Mouse (Mus musculus) thymus, postnatal 25 days (tissue): ENCODE data around the gene Mcm6.
"Not testable (repeated sequence)": the region's sequence is repeated elsewhere in the genome, so short reads cannot be mapped to it uniquely, and the experiment has no call there.

Source experiments
- DNase-seq: peaks from one replicate; pipeline ENCODE4 v3.0.0; 2022

Mcm6 gene

DNA sequence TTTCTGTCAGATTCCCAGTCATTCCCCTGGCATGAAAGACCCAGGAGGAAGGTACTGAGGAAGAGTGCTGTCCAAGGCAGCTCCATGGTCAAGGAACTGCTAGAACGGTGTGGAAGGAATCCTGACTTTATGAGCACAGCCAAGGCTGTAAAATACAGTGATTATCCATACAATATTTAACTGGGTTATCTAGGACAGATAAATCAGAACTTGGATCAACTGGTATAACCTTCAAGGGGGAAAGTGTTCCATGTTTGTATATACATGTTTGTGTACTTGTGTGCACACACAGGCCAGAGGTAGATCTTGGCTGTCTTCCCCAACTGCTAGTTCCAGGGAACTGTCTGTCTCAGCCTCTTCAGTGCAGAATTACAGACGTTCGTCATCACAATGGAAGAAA, 31.2 kb downstream of the Mcm6 start, which contains the start of gene Lct:
Gene Lct, minus strand, starts transcription at position 101 of the 400 bp plus-strand sequence.
- DNase-seq: no peak

GRCm38 (mm10) chr1:128327165-128327564, 32.3 kb downstream of the Mcm6 start:
- no peak for DNase-seq

DNA sequence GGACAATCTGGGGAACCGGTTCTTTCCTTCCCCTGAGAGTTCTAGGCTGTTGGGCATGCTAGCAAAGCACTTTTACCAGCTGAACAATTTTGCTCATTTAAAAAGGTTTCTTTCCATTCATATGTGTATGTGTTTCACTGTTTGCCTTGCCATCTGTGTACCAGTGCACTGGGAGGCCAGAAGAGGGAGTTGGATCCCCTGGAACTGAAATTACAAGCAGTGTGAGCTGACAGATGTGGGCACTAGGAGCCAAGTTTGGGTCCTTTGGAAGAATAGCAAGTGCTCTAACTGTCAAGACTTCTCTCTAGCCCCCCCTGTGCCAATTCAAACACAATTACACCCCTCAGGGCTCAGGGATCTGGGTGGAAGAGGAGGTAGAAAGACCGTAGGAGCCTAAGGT, 34.7 kb downstream of the Mcm6 start:
- no peak for DNase-seq

DNA sequence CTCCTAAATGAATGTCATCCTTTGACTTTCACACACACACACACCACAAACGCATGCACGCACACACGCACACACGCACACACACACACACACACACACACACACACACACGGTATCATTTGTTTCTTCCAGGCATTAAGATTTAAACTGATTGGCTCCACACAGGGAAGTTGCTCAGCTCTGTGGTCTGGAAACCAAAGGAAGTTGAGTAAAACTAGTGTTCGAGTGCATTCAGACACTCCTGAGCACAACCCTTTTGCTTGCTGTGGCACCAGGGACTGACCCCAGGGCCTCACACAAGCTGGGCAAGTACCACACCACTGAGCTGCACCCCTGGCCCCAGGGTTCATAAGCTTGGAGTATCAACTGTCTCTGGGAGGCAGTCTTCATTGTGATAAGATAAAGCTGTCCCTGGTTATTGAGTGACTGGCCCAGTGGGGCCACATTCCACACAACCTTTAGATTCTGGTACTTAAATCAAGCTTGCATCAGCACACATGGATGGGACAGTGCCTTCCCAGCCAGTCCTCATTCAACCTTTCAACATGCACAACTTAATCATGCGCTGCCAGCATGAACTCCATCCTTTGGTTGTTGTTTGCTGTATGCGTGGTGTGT, 36.3 kb downstream of the Mcm6 start:
- no peak for DNase-seq

DNA sequence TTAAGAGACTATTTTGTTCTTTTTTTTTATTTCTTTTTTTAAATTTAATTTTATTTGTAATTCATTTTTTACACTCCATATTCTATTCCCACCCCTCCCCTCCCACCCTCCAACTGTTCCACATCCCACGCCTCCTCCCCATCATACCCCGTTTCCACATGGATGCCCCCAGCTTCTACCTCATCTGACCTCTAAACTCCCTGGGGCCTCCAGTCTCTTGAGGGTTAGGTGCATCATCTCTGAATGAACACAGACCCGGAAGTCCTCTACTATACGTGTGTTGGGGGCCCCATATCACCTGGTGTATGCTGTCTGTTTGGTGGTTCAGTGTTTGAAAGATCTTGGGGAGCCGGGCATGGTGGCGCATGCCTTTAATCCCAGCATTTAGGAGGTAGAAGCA, 40.2 kb downstream of the Mcm6 start:
- DNase-seq: not testable (repeated sequence)

- DNase-seq: no peak
Measured at GRCm38 (mm10) chr1:128314665-128315064, 44.8 kb downstream of the Mcm6 start.

DNA sequence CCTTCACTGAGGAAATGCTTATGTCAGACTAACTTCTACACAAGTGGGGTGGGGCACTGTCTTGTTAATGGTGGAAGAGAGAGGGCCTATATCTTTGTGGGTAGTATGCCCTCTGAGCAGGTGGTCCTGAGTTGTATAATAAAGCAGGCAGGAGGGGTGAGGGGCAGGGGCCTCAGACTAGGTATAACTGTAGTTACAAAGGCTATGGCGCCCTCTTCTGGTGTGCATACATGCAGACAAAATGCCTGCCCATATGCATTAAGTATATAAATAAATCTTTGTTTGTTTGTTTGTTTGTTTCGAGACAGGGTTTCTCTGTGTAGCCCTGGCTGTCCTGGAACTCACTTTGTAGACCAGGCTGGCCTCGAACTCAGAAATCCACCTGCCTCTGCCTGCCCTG, 50.4 kb downstream of the Mcm6 start:
- peak; percentile 12 for DNase-seq

DNA sequence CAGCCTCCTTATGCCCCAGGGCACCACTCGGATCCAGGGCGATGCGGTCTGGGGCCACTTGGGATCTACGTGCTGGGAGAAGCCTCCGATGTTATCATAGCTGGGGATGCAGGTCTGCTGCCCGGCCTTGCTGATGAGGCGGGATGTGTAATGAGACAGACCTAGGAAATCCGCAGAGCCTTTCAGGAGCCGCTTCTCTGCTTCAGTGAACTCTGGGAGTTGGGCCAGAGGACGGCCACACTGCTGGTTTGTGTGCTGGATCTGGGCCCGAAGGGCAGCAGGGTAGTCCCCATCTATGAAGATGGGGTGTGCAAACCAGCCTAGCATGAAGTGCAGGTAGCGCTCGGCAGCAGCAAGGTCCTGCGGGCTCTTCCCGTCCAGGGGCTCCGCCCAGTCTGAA, 55.6 kb downstream of the Mcm6 start:
- no peak for DNase-seq

GRCm38 (mm10) chr1:128295717-128296528, 63.5 kb downstream of the Mcm6 start:
- DNase-seq: no peak

- DNase-seq: no peak
Measured at GRCm38 (mm10) chr1:128295296-128295695, 64.2 kb downstream of the Mcm6 start.

DNA sequence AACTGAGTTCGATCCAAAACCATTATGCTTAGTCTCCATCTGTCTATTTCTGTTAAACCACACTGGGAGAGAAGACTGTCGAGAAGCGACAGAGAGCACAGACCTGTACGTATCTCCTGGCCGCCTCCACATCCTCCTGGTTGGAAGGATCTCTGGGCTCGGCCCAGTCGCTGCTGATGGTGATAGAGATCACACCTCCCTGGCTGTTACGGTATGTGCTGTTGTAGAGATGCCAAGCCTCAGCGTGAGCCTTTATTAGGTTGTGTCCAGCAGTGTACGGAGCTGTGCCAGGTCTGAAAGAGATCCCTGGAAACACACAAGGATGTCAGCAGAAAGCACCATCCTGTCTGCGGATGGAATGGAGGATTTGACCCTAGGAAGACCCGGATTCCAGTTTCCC, 65.9 kb downstream of the Mcm6 start:
- DNase-seq: no peak

- no peak for DNase-seq
Measured at GRCm38 (mm10) chr1:128290295-128290694, 69.2 kb downstream of the Mcm6 start.

DNA sequence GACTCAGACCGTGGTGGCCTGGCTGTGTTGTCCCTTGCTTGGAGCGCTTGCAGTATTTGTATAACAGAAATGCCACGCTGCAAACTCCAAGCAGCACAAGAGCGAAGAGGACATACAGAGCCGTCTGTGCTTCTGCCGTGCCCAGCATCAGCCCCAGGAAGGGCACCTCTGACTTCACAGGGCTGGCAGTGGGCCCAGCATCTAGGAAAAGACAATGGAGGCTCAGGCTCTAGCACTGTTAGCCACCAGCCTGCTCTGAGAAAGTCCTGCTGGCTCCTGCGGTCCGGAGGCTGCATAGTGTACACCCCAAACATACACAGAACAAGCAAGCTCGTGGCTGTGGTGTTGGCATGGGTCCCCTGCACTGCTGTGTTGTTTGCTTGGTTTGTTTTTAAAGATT, 74.3 kb downstream of the Mcm6 start:
- DNase-seq: no peak

DNA sequence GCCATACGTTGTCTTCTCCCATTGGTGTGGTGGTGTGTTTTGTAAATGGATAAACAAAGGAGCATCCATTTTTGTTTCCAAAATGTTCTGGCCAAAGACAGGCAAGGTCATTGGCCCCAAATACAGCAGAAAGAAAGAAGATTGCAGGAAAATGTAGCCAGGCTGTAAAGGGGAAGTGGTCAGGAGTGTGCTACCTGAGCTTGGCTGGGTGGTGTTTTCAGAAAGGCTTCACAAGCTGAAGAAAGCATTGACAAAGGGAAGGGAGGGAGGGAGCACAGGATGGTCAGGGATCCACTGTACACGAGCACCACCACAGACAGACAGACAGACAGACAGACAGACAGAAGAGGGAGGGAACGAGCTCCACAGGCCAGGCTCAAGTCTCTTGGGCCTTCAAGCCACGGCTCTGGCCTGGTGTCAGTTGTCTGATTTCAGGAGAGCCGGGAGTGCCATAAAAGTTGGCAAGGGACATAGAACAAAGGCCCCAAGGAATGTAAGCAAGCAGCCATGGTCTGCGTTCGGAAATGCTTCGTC, 75.2 kb downstream of the Mcm6 start:
- DNase-seq: no peak

DNA sequence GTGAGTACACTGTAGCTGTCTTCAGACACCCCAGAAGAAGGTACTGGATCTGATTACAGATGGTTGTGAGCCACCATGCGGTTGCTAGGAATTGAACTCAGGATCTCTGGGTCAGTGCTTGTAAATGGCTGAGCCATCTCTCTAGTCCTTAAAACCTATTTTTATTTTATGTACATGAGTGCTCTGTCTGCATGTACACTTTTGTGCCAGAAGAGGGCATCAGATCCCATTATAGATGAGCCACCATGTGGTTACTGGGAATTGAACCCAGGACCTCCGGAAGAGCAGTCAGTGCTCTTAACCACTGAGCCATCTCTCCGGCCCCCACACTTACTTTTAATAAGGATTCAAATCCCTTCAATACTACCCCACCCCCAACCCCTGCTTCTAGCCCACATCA, 76.5 kb downstream of the Mcm6 start:
- no peak for DNase-seq

DNA sequence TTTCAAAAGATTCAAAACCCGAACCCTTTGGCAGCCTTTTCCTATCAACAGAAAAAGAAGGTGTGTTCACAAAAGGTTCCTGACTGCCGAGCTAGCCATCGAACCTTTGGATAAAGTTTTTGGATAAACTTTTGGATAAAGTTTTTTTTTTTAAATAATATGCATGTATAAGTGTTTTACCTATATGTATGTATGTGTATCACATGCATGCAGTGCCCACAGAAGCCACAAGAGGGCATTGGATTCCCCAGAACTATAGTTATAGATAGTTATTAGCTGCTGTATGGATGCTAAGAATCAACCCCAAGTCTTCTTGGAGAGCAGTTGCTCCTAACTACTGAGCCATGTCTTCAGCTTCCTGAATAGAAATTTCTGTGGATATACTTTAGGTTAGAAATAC, 77.7 kb downstream of the Mcm6 start:
- peak; percentile 6 for DNase-seq
